Mouse (Mus musculus) brain, embryonic 14.5 days (tissue): Measurements from ENCODE around the gene Ubl7. TPM values are rescaled to one million over a fixed set of nuclear protein-coding genes. Genes with fewer than 3 reads are reported as not detected.

Experiments
- DNase-seq: peaks from one replicate; pipeline ENCODE4 v3.0.0-alpha.2; 2011; ENCODE audit warnings: low read depth
- CTCF ChIP-seq: fragments of 200-500 bp; IDR thresholded peaks from 2 replicates; pipeline ENCODE4 v1.5.1; 2012; ENCODE audit warnings: inconsistent platforms, mild to moderate bottlenecking, moderate library complexity, borderline replicate concordance; ENCODE audit not compliant: insufficient read depth, insufficient read length; ENCODE audit errors: extremely low read depth
- POLR2A ChIP-seq: fragments of 200-500 bp; IDR thresholded peaks from 2 replicates; pipeline ENCODE4 v1.6.1; 2012; ENCODE audit warnings: mild to moderate bottlenecking, inconsistent platforms, borderline replicate concordance; ENCODE audit not compliant: poor library complexity, insufficient read depth, insufficient read length, severe bottlenecking; ENCODE audit errors: extremely low read depth
- polyA plus RNA-seq: library from polyadenylated mRNA; depleted of rRNA; stranded (reverse); fragments of >200 nt; gene quantifications from 2 replicates; pipeline ENCODE4 v1.2.3, GENCODE M21; 2012

The Ubl7 gene
- polyA plus RNA-seq, 1 experiment: 125 TPM

GRCm38 (mm10) chr9:57949102-57949704, 38.4 kb downstream of the Ubl7 start:
- DNase-seq: no peak

GRCm38 (mm10) chr9:57949879-57950278, 39.1 kb downstream of the Ubl7 start:
- TF ChIP-seq CTCF: no peak
- TF ChIP-seq POLR2A: no peak
- peak; percentile 37 for DNase-seq

More at GRCm38 (mm10) chr9:57949102-57949704, 38.4 kb downstream of the Ubl7 start:
- TF ChIP-seq POLR2A (no peak), CTCF (no peak)

- no peak for TF ChIP-seq POLR2A
These were observed 39.7 kb downstream of the Ubl7 start for GRCm38 (mm10) chr9:57950519-57950918.

GRCm38 (mm10) chr9:57951993-57952392, 41.2 kb downstream of the Ubl7 start:
- no peak for DNase-seq
- no peak for TF ChIP-seq CTCF

More at GRCm38 (mm10) chr9:57950519-57950918, 39.7 kb downstream of the Ubl7 start:
- peak; percentile 47 for DNase-seq

- DNase-seq: no peak
- no peak for TF ChIP-seq POLR2A
These were observed 44.4 kb downstream of the Ubl7 start for GRCm38 (mm10) chr9:57954962-57955744.

GRCm38 (mm10) chr9:57955764-57956163, 45.0 kb downstream of the Ubl7 start:
- no peak for TF ChIP-seq CTCF
- TF ChIP-seq POLR2A: no peak
- no peak for DNase-seq

GRCm38 (mm10) chr9:57956196-57956837, 45.5 kb downstream of the Ubl7 start:
- no peak for DNase-seq
- no peak for TF ChIP-seq CTCF
- TF ChIP-seq POLR2A: no peak

GRCm38 (mm10) chr9:57956838-57957236, 46.1 kb downstream of the Ubl7 start:
- no peak for DNase-seq
- TF ChIP-seq POLR2A (no peak), CTCF (no peak)

GRCm38 (mm10) chr9:57958615-57959014, 47.8 kb downstream of the Ubl7 start:
- no peak for DNase-seq
- TF ChIP-seq CTCF: no peak
- TF ChIP-seq POLR2A: no peak

GRCm38 (mm10) chr9:57959399-57959798, 48.6 kb downstream of the Ubl7 start:
- no peak for DNase-seq
- TF ChIP-seq CTCF (no peak), POLR2A (no peak)

- TF ChIP-seq CTCF (no peak), POLR2A (no peak)
- no peak for DNase-seq
These were observed 49.4 kb downstream of the Ubl7 start for GRCm38 (mm10) chr9:57959886-57960866.
